Mouse (Mus musculus): ENCODE results near the gene Was.
"Not testable (repeated sequence)": the region's sequence is repeated elsewhere in the genome, so short reads cannot be mapped to it uniquely, and the experiment has no call there.

The Was gene

GRCm38 (mm10) chrX:8073881-8074429 lies 16.3 kb downstream of the Was start:
- DNase-seq: peak; percentile 53

GRCm38 (mm10) chrX:8069166-8069565 lies 21.1 kb downstream of the Was start:
- DNase-seq: no peak

- DNase-seq: not testable (repeated sequence)
Observed at GRCm38 (mm10) chrX:8051044-8051781, 39.1 kb downstream of the Was start.

- no peak for DNase-seq
Observed at GRCm38 (mm10) chrX:8033009-8033408, 57.3 kb downstream of the Was start.
